Mouse (Mus musculus) cerebral cortex, adult 2 months (tissue): ENCODE measurements around the gene AL607142.1.

Experiments used
- whole genome bisulfite sequencing: fragments of 180-500 bp; shearing (Covaris S2); methylation state at CpG from one replicate; pipeline ENCODE4 v1.1.7; 2018; 5-methylcytosine and 5-hydroxymethylcytosine counted together

Gene AL607142.1

GRCm38 (mm10) chr4:120057529-120057928 is 7.3 kb upstream of the AL607142.1 start:
- WGBS, result 87% methylated on average over 8 of the region's 8 CpGs

GRCm38 (mm10) chr4:120058157-120058556 is 6.6 kb upstream of the AL607142.1 start:
- WGBS, result 75% methylated on average over 3 of the region's 3 CpGs

- WGBS, result 66% methylated on average over 10 of the region's 10 CpGs
Observed at GRCm38 (mm10) chr4:120058794-120059193, 6.0 kb upstream of the AL607142.1 start.

- 71% methylated on average over 6 of the region's 6 CpGs for WGBS
Observed at GRCm38 (mm10) chr4:120061727-120062126, 3.1 kb upstream of the AL607142.1 start.

- WGBS, result 72% methylated on average over 6 of the region's 6 CpGs
Observed at GRCm38 (mm10) chr4:120062198-120062597, 2.6 kb upstream of the AL607142.1 start.

GRCm38 (mm10) chr4:120062754-120063153 is 2.0 kb upstream of the AL607142.1 start:
- 55% methylated on average over 11 of the region's 11 CpGs for WGBS

GRCm38 (mm10) chr4:120063353-120064124 is 1.3 kb upstream of the AL607142.1 start:
- WGBS, result 60% methylated on average over 20 of the region's 20 CpGs

- 51% methylated on average over 9 of the region's 9 CpGs for WGBS
Observed at GRCm38 (mm10) chr4:120066841-120067591, 2.2 kb downstream of the AL607142.1 start.

GRCm38 (mm10) chr4:120067592-120068235 is 2.9 kb downstream of the AL607142.1 start:
- WGBS, result 85% methylated on average over 8 of the region's 8 CpGs

- WGBS, result 54% methylated on average over 3 of the region's 3 CpGs
Observed at GRCm38 (mm10) chr4:120068883-120069581, 4.2 kb downstream of the AL607142.1 start.

GRCm38 (mm10) chr4:120069582-120069980 is 4.8 kb downstream of the AL607142.1 start:
- 70% methylated on average over 3 of the region's 3 CpGs for WGBS

- 85% methylated on average over 3 of the region's 3 CpGs for WGBS
Observed at GRCm38 (mm10) chr4:120071411-120071810, 6.6 kb downstream of the AL607142.1 start.

- WGBS, result 56% methylated on average over 15 of the region's 15 CpGs
Observed at GRCm38 (mm10) chr4:120071842-120072507, 7.2 kb downstream of the AL607142.1 start.

GRCm38 (mm10) chr4:120074061-120074460 is 9.3 kb downstream of the AL607142.1 start:
- WGBS, result 50% methylated on average over 5 of the region's 5 CpGs

GRCm38 (mm10) chr4:120077322-120077721 is 12.5 kb downstream of the AL607142.1 start:
- 56% methylated on average over 8 of the region's 8 CpGs for WGBS

GRCm38 (mm10) chr4:120082527-120082926 is 17.7 kb downstream of the AL607142.1 start:
- 92% methylated on average over 5 of the region's 5 CpGs for WGBS

GRCm38 (mm10) chr4:120083700-120084099 is 18.9 kb downstream of the AL607142.1 start:
- WGBS, result 50% methylated on average over 3 of the region's 3 CpGs

GRCm38 (mm10) chr4:120089536-120089935 is 24.7 kb downstream of the AL607142.1 start:
- WGBS, result 85% methylated on average over 8 of the region's 8 CpGs

- 93% methylated on average over 1 of the region's 1 CpGs for WGBS
Observed at GRCm38 (mm10) chr4:120091997-120092783, 27.4 kb downstream of the AL607142.1 start.

GRCm38 (mm10) chr4:120096935-120097334 is 32.1 kb downstream of the AL607142.1 start:
- WGBS, result 74% methylated on average over 19 of the region's 19 CpGs
